Mouse (Mus musculus): ENCODE data around the gene Abhd16a.
"Not testable (repeated sequence)": the region's sequence is repeated elsewhere in the genome, so short reads cannot be mapped to it uniquely, and the experiment has no call there.

Gene Abhd16a

GRCm38 (mm10) chr17:35123287-35123686, 34.2 kb downstream of the Abhd16a start:
- not testable (repeated sequence) for DNase-seq

GRCm38 (mm10) chr17:35124261-35124896, 35.3 kb downstream of the Abhd16a start:
- not testable (repeated sequence) for DNase-seq

GRCm38 (mm10) chr17:35125081-35125480, 36.0 kb downstream of the Abhd16a start:
- DNase-seq = no peak

GRCm38 (mm10) chr17:35125578-35125977, 36.5 kb downstream of the Abhd16a start:
- no peak for DNase-seq

GRCm38 (mm10) chr17:35126206-35126611, 37.1 kb downstream of the Abhd16a start, which contains the start of gene D17H6S53E:
TSS of gene D17H6S53E (plus strand) at chr17:35126373.
- peak; percentile 82 for DNase-seq

- no peak for DNase-seq
These were observed 38.0 kb downstream of the Abhd16a start for GRCm38 (mm10) chr17:35127017-35127416.

GRCm38 (mm10) chr17:35128996-35129395, 39.9 kb downstream of the Abhd16a start:
- DNase-seq = no peak

GRCm38 (mm10) chr17:35131038-35131437, 42.0 kb downstream of the Abhd16a start:
- no peak for DNase-seq

GRCm38 (mm10) chr17:35131500-35132173, 42.6 kb downstream of the Abhd16a start, which contains the start of gene Apom:
TSS of gene Apom (minus strand) at chr17:35132050.
- DNase-seq = no peak

- DNase-seq = no peak
These were observed 43.1 kb downstream of the Abhd16a start for GRCm38 (mm10) chr17:35132174-35132560.

GRCm38 (mm10) chr17:35133517-35133916, 44.5 kb downstream of the Abhd16a start:
- DNase-seq = no peak

- DNase-seq = peak; percentile 97
These were observed 45.9 kb downstream of the Abhd16a start, which contains the start of gene Bag6 for GRCm38 (mm10) chr17:35134801-35135590. TSS of gene Bag6 (plus strand) at chr17:35135178.

- no peak for DNase-seq
These were observed 46.7 kb downstream of the Abhd16a start for GRCm38 (mm10) chr17:35135591-35136320.

- DNase-seq = no peak
These were observed 50.2 kb downstream of the Abhd16a start for GRCm38 (mm10) chr17:35139269-35139668.

- no peak for DNase-seq
These were observed 51.5 kb downstream of the Abhd16a start for GRCm38 (mm10) chr17:35140490-35140996.

- DNase-seq = no peak
These were observed 52.9 kb downstream of the Abhd16a start for GRCm38 (mm10) chr17:35141971-35142370.

- no peak for DNase-seq
These were observed 57.1 kb downstream of the Abhd16a start for GRCm38 (mm10) chr17:35146139-35146538.

GRCm38 (mm10) chr17:35147348-35147747, 58.3 kb downstream of the Abhd16a start:
- no peak for DNase-seq

- no peak for DNase-seq
These were observed 59.0 kb downstream of the Abhd16a start for GRCm38 (mm10) chr17:35147922-35148639.

GRCm38 (mm10) chr17:35152121-35152520, 63.1 kb downstream of the Abhd16a start:
- no peak for DNase-seq
